Mouse (Mus musculus): ENCODE measurements at regions not wholly inside any gene's neighbourhood (a gene's known extent, or its start where the extent isn't known, plus 50 kb on each side); places are given as distances from the start of the nearest gene placed in this dataset.
"Not testable (repeated sequence)": the region's sequence is repeated elsewhere in the genome, so short reads cannot be mapped to it uniquely, and the experiment has no call there.

DNA sequence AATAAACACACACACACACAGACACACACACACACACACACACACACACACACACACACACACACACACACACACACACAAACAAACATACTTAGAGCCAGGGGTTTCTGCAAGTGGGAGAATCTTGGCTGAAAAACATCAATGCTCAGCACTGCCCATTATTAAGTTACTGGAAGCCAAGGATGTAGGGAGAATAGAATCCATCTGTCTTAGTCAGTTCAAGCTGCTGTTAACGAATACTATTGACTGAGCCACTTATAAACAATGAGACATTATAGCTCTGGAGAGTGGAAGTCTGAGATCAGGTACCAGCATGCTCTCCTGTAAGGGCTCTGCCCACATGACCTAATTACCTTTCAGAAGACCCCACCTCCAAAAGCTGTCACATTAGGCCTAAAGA lies 87.4 kb downstream of the Fam174b start:
- H3K27me3 ChIP-seq (ENCODE audit: control insufficient read depth, insufficient read depth, low read length), result no peaks in the 10 kb centered on the region
- TF ChIP-seq CTCF (IDR thresholded peaks at IDR 0.05; ENCODE audit: control insufficient read depth, insufficient read depth, insufficient replicate concordance, low read depth, low read length) (no peak), POLR2A (IDR thresholded peaks at IDR 0.05; ENCODE audit: control insufficient read depth, low read depth, low read length) (no peak)
- H3K4me1 ChIP-seq (ENCODE audit: control insufficient read depth, insufficient read depth, low read length), result no peaks in the 10 kb centered on the region
- H3K4me3 ChIP-seq (ENCODE audit: control insufficient read depth, low read depth, low read length), result no peak overlapping the region
- no peak overlapping the region for H3K27ac ChIP-seq (ENCODE audit: control insufficient read depth, insufficient read depth, low read depth, low read length)
- peaks cover 1% of the 10 kb centered on the region for H3K36me3 ChIP-seq (ENCODE audit: control insufficient read depth, insufficient read depth, low read length)

DNA sequence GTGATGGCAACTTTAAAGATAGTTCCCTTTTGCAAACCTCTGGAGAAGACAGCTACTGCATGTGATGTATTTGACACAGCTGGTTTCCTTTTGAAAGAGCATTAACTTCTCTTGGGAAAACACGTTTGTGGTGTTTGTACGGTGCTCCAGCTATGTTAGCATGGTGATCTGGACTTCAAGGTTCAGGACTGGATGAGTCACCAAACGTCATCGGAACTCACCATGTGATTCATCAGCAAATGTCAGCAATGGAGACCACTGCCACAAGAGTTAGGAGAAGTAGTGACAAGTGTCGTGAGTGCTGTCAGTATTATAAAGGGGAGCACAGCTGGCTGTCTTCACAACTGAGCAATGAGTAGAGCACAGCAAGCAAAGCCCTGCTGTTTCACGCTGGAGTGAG lies 90.5 kb downstream of the Fam174b start:
- no peaks in the 10 kb centered on the region for H3K27me3 ChIP-seq (ENCODE audit: control insufficient read depth, insufficient read depth, low read length)
- H3K4me1 ChIP-seq (ENCODE audit: control insufficient read depth, insufficient read depth, low read length), result no peaks in the 10 kb centered on the region
- TF ChIP-seq CTCF (IDR thresholded peaks at IDR 0.05; ENCODE audit: control insufficient read depth, insufficient read depth, insufficient replicate concordance, low read depth, low read length), result no peak
- TF ChIP-seq POLR2A (IDR thresholded peaks at IDR 0.05; ENCODE audit: control insufficient read depth, low read depth, low read length), result no peak
- H3K4me3 ChIP-seq (ENCODE audit: control insufficient read depth, low read depth, low read length), result no peak overlapping the region
- no peak overlapping the region for H3K27ac ChIP-seq (ENCODE audit: control insufficient read depth, insufficient read depth, low read depth, low read length)
- peaks cover 1% of the 10 kb centered on the region for H3K36me3 ChIP-seq (ENCODE audit: control insufficient read depth, insufficient read depth, low read length)

DNA sequence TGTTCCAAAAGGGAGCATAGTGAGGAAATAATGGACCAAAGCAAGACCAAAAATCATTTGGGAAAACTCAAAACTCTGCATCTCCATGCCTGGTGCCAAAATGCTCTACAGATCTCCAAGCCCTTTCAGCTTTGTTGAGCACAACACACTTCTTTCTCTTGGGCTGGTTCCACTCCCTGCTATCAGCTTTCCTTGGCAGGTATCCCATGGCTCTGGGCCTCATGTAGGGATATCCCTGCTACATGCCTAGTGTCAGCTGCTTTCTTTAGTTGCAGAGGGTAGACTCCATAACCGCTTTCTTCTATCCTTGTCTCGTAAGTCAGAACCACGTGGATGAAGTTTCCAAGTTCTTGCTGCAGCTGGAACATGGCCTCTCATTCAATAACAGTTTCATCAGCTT lies 100.3 kb downstream of the Fam174b start:
- no peak for TF ChIP-seq CTCF (IDR thresholded peaks at IDR 0.05; ENCODE audit: control insufficient read depth, insufficient read depth, insufficient replicate concordance, low read depth, low read length)
- TF ChIP-seq POLR2A (IDR thresholded peaks at IDR 0.05; ENCODE audit: control insufficient read depth, low read depth, low read length), result no peak
- no peaks in the 10 kb centered on the region for H3K4me1 ChIP-seq (ENCODE audit: control insufficient read depth, insufficient read depth, low read length)
- H3K27me3 ChIP-seq (ENCODE audit: control insufficient read depth, insufficient read depth, low read length), result no peaks in the 10 kb centered on the region
- no peaks in the 10 kb centered on the region for H3K36me3 ChIP-seq (ENCODE audit: control insufficient read depth, insufficient read depth, low read length)
- H3K27ac ChIP-seq (ENCODE audit: control insufficient read depth, insufficient read depth, low read depth, low read length), result no peak overlapping the region
- H3K4me3 ChIP-seq (ENCODE audit: control insufficient read depth, low read depth, low read length), result no peak overlapping the region

DNA sequence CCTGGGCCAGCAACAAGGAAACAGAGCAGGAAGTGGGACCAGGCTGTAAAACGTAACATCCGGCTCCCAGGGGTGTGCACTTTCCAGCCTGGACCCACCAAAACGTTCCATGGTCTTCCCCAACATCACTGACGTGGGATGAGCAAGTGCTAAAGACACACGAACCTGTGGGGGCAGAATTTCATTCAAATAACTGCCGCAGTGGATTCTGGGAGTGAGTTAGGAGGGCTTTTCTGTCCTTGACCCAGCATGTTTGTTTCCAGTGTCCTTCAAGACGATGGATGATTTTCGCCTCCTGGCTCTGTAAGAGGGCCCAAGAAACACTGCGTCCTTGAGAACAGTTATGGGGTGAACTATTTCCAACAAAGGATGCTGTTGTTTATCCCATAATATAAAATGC lies 112.1 kb downstream of the Fam174b start:
- no peak overlapping the region for H3K27ac ChIP-seq (ENCODE audit: control insufficient read depth, insufficient read depth, low read depth, low read length)
- no peak overlapping the region for H3K4me3 ChIP-seq (ENCODE audit: control insufficient read depth, low read depth, low read length)
- no peaks in the 10 kb centered on the region for H3K36me3 ChIP-seq (ENCODE audit: control insufficient read depth, insufficient read depth, low read length)
- no peaks in the 10 kb centered on the region for H3K27me3 ChIP-seq (ENCODE audit: control insufficient read depth, insufficient read depth, low read length)
- H3K4me1 ChIP-seq (ENCODE audit: control insufficient read depth, insufficient read depth, low read length), result peaks cover 3% of the 10 kb centered on the region
- TF ChIP-seq CTCF (IDR thresholded peaks at IDR 0.05; ENCODE audit: control insufficient read depth, insufficient read depth, insufficient replicate concordance, low read depth, low read length) (no peak), POLR2A (IDR thresholded peaks at IDR 0.05; ENCODE audit: control insufficient read depth, low read depth, low read length) (no peak)

DNA sequence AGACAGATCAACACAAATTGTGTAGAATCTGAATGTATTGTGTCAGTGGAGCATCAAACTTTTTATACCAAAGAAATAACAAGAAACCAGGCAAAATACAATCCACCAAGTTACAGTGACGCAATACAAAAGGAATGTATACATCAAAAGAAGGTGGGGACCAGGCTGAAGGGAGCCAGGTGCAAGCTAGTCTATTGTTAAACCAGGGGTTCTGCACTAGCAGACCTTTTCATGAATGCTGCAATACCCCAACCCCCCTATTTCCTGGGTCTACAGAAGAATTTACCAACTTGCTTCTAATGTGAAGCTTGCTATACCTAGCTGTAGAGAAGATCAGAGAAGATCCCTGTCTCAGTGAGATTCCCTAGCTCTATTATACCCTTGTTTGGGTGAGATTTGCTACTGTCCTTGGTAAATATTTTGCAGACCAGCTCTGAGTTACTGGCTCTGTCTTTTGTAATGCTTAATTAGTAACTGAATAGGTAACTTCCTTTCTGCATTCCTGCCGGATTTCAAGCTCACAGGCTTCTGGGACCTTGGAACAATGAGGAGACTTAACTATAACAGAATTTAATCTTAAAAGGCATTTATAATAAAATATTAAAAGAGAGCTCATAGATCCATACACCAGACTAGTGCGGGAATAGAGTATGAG lies 113.3 kb downstream of the Fam174b start:
- H3K27ac ChIP-seq (ENCODE audit: control insufficient read depth, insufficient read depth, low read depth, low read length); H3K4me3 ChIP-seq (ENCODE audit: control insufficient read depth, low read depth, low read length); H3K27me3 ChIP-seq (ENCODE audit: control insufficient read depth, insufficient read depth, low read length); H3K36me3 ChIP-seq (ENCODE audit: control insufficient read depth, insufficient read depth, low read length); H3K4me1 ChIP-seq (ENCODE audit: control insufficient read depth, insufficient read depth, low read length): not testable (repeated sequence)

DNA sequence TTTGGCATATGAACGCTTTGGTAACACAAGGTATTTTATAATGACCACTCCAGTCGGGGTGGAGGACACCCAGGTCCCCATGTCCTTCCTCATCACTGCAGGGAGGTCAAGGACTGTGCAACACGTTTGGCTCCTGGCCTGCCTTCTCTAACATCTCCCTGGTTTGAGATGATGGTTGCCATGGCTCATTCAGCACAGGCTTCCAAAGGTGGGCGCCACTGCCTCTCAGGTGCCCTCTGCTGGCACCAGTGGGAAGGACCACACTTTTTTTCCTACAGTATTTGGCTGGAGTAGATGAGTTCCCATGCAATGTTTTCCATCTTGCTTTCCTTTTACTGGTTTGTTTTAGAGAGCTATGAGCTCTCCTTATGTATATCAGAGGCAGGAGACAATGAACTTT lies 115.4 kb downstream of the Fam174b start:
- H3K27me3 ChIP-seq (ENCODE audit: control insufficient read depth, insufficient read depth, low read length), result no peaks in the 10 kb centered on the region
- no peaks in the 10 kb centered on the region for H3K36me3 ChIP-seq (ENCODE audit: control insufficient read depth, insufficient read depth, low read length)
- H3K4me3 ChIP-seq (ENCODE audit: control insufficient read depth, low read depth, low read length), result no peak overlapping the region
- no peak overlapping the region for H3K27ac ChIP-seq (ENCODE audit: control insufficient read depth, insufficient read depth, low read depth, low read length)
- H3K4me1 ChIP-seq (ENCODE audit: control insufficient read depth, insufficient read depth, low read length), result peaks cover 3% of the 10 kb centered on the region
- TF ChIP-seq CTCF (IDR thresholded peaks at IDR 0.05; ENCODE audit: control insufficient read depth, insufficient read depth, insufficient replicate concordance, low read depth, low read length) (peak; percentile 71; the same call in 1 of the 2 replicates), POLR2A (IDR thresholded peaks at IDR 0.05; ENCODE audit: control insufficient read depth, low read depth, low read length) (no peak)

DNA sequence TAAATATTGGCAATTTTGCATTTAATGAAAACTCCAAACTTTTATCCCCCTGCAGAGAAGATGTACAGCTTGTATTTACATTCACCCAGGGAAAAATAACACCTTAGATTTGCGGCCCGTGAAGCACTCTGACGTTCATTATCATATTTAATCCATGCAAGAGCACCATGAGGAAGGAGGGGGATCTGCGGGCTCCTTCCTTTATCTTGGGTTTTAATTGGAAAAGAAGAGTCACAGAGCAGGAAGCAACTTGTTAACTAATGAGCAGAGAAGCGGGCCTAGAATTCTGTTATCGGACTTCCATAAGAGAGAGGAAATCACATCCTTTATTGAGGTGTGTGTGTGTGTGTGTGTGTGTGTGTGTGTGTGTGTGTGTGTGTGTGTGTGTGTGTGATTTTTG lies 116.8 kb downstream of the Fam174b start:
- TF ChIP-seq CTCF (IDR thresholded peaks at IDR 0.05; ENCODE audit: control insufficient read depth, insufficient read depth, insufficient replicate concordance, low read depth, low read length) (no peak), POLR2A (IDR thresholded peaks at IDR 0.05; ENCODE audit: control insufficient read depth, low read depth, low read length) (no peak)
- Histone ChIP-seq H3K27ac (ENCODE audit: control insufficient read depth, insufficient read depth, low read depth, low read length) (no peak overlapping the region), H3K4me3 (ENCODE audit: control insufficient read depth, low read depth, low read length) (no peak overlapping the region), H3K27me3 (ENCODE audit: control insufficient read depth, insufficient read depth, low read length) (no peaks in the 10 kb centered on the region), H3K36me3 (ENCODE audit: control insufficient read depth, insufficient read depth, low read length) (no peaks in the 10 kb centered on the region), H3K4me1 (ENCODE audit: control insufficient read depth, insufficient read depth, low read length) (peaks cover 3% of the 10 kb centered on the region)

DNA sequence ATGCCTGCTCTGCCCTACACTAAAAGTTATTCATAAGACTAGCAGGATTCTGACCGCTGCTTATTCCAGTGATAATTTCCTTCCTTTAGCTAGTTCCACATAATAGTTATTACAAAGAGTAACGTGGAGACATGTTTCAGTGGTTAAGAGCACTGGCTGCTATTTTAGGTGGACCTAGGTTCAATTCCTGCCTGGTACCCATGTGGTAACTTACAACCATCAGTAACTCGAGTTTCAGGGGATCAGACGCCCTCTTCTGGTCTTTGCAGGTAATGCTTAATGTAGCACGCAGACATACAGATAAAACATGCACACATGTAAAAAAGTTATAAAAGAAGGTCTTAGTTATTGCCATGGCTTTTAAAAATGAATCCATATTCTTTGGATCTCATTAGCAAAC lies 125.0 kb downstream of the Fam174b start:
- no peak overlapping the region for H3K27ac ChIP-seq (ENCODE audit: control insufficient read depth, insufficient read depth, low read depth, low read length)
- no peaks in the 10 kb centered on the region for H3K36me3 ChIP-seq (ENCODE audit: control insufficient read depth, insufficient read depth, low read length)
- H3K4me1 ChIP-seq (ENCODE audit: control insufficient read depth, insufficient read depth, low read length), result no peaks in the 10 kb centered on the region
- H3K27me3 ChIP-seq (ENCODE audit: control insufficient read depth, insufficient read depth, low read length), result no peaks in the 10 kb centered on the region
- no peak overlapping the region for H3K4me3 ChIP-seq (ENCODE audit: control insufficient read depth, low read depth, low read length)
- TF ChIP-seq CTCF (IDR thresholded peaks at IDR 0.05; ENCODE audit: control insufficient read depth, insufficient read depth, insufficient replicate concordance, low read depth, low read length) (no peak), POLR2A (IDR thresholded peaks at IDR 0.05; ENCODE audit: control insufficient read depth, low read depth, low read length) (no peak)
